Mouse (Mus musculus) neural tube, embryonic 11.5 days (tissue): ENCODE results near the gene Fras1. TPM values are rescaled to one million over a fixed set of nuclear protein-coding genes. Genes with fewer than 3 reads are reported as not detected.

Experiments used
- ATAC-seq: fragments of 200-750 bp; cut with Nextera tagmentation; 2 replicates; pipeline ENCODE4 v1.8.0; 2017; ENCODE audit warnings: moderate number of reproducible peaks, mild to moderate bottlenecking, moderate TSS enrichment, moderate library complexity; ENCODE audit not compliant: insufficient read depth, low FRiP score, low TSS enrichment
- DNase-seq: peaks from one replicate; pipeline ENCODE4 v3.0.0-alpha.2; 2015; ENCODE audit warnings: low spot score
- H3K27ac ChIP-seq: fragments of 300-500 bp; sonication (generic); 2 replicates; pipeline ENCODE4 v1.5.1; 2014; ENCODE audit warnings: low read depth, mild to moderate bottlenecking, low read length
- H3K27me3 ChIP-seq: fragments of 300-500 bp; sonication (generic); 2 replicates; pipeline ENCODE4 v1.6.1; 2014; ENCODE audit warnings: mild to moderate bottlenecking, low read length, mixed read lengths; ENCODE audit not compliant: control insufficient read depth, insufficient read depth
- H3K36me3 ChIP-seq: fragments of 300-500 bp; sonication (generic); 2 replicates; pipeline ENCODE4 v1.6.1; 2014; ENCODE audit warnings: mild to moderate bottlenecking, low read length, moderate library complexity, mixed read lengths; ENCODE audit not compliant: control insufficient read depth, insufficient read depth
- H3K4me1 ChIP-seq: fragments of 300-500 bp; sonication (generic); 2 replicates; pipeline ENCODE4 v1.6.1; 2014; ENCODE audit warnings: low read length, mixed read lengths; ENCODE audit not compliant: control insufficient read depth, insufficient read depth
- H3K4me2 ChIP-seq: fragments of 300-500 bp; sonication (generic); 2 replicates; pipeline ENCODE4 v1.6.1; 2014; ENCODE audit warnings: low read depth, mild to moderate bottlenecking, moderate library complexity
- H3K4me3 ChIP-seq: fragments of 300-500 bp; sonication (generic); 2 replicates; pipeline ENCODE4 v1.5.1; 2014; ENCODE audit warnings: low read depth, low read length
- H3K9ac ChIP-seq: fragments of 300-500 bp; sonication (generic); 2 replicates; pipeline ENCODE4 v1.6.1; 2014; ENCODE audit warnings: mild to moderate bottlenecking, low read length
- H3K9me3 ChIP-seq: fragments of 300-500 bp; sonication (generic); 2 replicates; pipeline ENCODE4 v1.6.1; 2016; ENCODE audit warnings: low read length; ENCODE audit not compliant: control insufficient read depth
- WGBS: fragments of 180-500 bp; shearing (Covaris S2); extraction: QIAGEN DNeasy Blood & Tissue Kit; methylation state at CpG from one replicate; pipeline ENCODE4 v1.1.7; 2014; 5-methylcytosine and 5-hydroxymethylcytosine counted together
- polyA plus RNA-seq: library from polyadenylated mRNA; unstranded; fragments of >200 nt; fragmentation: Nextera tagmentation; extraction: Ambion mirVana; gene quantifications from 2 replicates; pipeline ENCODE4 v1.2.1, GENCODE M21; 2014

The Fras1 gene
- polyA plus RNA-seq, 1 experiment from 2014 or later: 5.6 TPM

DNA sequence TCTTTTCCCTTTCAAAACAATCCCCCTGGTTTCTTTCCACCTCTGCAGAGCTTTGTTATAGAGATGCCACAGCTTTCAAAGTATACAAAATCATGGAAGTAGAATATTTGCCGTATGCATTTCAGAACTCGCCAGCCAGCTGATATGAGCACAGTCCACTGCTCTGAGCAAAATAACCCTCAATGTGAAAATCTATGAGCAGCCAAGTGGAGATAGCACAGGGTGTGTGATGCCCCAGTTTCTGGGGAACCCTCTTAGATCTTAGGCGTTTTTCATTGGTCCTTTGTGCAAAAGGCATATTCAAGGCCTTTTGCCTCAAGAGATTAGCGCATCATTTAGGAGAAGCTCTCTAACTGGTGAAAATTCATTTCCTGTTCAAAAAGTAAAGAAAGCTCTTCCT, 170.4 kb downstream of the Fras1 start:
- no peak overlapping the region for H3K4me2 ChIP-seq
- H3K9ac ChIP-seq: no peak overlapping the region
- no peak overlapping the region for H3K4me3 ChIP-seq
- no peak overlapping the region for H3K27ac ChIP-seq
- no peaks in the 10 kb centered on the region for H3K4me1 ChIP-seq
- WGBS: 92% methylated on average over 4 of the region's 4 CpGs
- H3K27me3 ChIP-seq: no peaks in the 10 kb centered on the region
- no peak for DNase-seq
- no peak for ATAC-seq
- H3K36me3 ChIP-seq: no peaks in the 10 kb centered on the region
- H3K9me3 ChIP-seq: no peaks in the 10 kb centered on the region

- H3K4me2 ChIP-seq: no peak overlapping the region
- ATAC-seq (no peak), DNase-seq (no peak)
- H3K27me3 ChIP-seq: no peaks in the 10 kb centered on the region
- no peaks in the 10 kb centered on the region for H3K4me1 ChIP-seq
- H3K36me3 ChIP-seq: no peaks in the 10 kb centered on the region
- WGBS: 92% methylated on average over 5 of the region's 5 CpGs
- no peak overlapping the region for H3K27ac ChIP-seq
- H3K9me3 ChIP-seq: no peaks in the 10 kb centered on the region
- H3K4me3 ChIP-seq: no peak overlapping the region
- no peak overlapping the region for H3K9ac ChIP-seq
Observed at GRCm38 (mm10) chr5:96545994-96546393, 172.2 kb downstream of the Fras1 start.

DNA sequence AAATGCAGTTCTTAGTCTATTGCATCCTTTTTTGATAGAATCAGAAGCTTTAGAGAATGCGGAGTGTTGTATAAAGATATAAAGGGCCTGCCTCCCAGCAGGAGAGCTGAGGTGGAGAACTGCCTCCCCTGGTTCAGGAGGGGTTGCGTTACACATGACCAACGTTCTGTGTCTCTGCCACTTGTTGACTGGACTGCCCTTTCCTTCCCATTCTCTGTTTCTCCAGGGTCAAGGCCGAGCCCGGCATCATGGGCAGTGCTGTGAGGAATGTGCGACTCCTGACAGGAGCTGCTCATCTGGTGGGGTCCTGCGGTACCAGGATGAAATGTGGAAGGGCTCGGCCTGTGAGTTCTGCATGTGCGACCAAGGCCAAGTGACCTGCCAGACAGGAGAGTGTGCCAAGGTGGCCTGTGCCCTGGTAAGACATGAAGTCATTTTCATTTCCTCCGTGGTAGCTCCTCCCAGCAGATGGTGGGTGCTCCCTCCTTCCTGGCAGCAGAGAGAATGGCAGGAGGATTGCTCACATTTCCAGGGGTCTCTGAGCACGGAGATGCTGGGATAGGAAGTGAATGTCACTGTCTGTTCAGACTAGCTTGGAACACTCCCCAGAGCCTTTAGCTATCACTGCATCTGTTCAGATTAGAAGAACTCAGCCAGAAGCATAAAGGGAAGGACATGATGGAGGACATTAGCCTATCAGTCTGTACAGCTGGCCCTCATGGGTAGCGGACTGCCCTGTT, 181.4 kb downstream of the Fras1 start:
- Histone ChIP-seq H3K27ac (no peak overlapping the region), H3K9ac (no peak overlapping the region), H3K9me3 (no peaks in the 10 kb centered on the region), H3K4me2 (no peak overlapping the region), H3K4me1 (no peaks in the 10 kb centered on the region), H3K36me3 (no peaks in the 10 kb centered on the region), H3K4me3 (no peak overlapping the region), H3K27me3 (no peaks in the 10 kb centered on the region)
- no peak for ATAC-seq
- WGBS: 88% methylated on average over 12 of the region's 12 CpGs
- no peak for DNase-seq

GRCm38 (mm10) chr5:96558049-96558804, 184.5 kb downstream of the Fras1 start:
- Histone ChIP-seq H3K36me3 (no peaks in the 10 kb centered on the region), H3K4me1 (no peaks in the 10 kb centered on the region), H3K4me2 (no peak overlapping the region), H3K27me3 (no peaks in the 10 kb centered on the region), H3K9ac (no peak overlapping the region), H3K9me3 (no peaks in the 10 kb centered on the region), H3K4me3 (no peak overlapping the region), H3K27ac (no peak overlapping the region)
- no peak for ATAC-seq
- 40% methylated on average over 8 of the region's 8 CpGs for WGBS
- no peak for DNase-seq

DNA sequence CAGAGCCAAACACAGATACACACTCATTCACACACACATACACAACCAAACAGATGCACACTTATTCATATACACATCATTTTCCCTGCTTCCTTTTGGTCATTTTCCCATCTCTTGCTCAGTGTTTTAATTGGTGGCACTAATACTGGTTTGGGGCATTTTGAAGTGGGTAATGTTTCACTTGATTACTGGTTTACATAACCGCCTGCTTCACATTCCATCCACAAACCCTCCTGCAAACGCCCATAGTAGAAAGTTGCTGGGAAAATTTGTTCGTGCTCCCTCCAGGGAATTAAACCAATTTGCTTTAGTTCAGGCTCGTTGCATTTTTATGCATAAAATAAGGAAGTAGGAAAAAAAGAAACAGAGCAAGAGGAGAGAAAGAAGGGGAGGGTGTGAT, 200.8 kb downstream of the Fras1 start:
- no peak overlapping the region for H3K4me3 ChIP-seq
- WGBS: 86% methylated on average over 4 of the region's 4 CpGs
- no peak for ATAC-seq

DNA sequence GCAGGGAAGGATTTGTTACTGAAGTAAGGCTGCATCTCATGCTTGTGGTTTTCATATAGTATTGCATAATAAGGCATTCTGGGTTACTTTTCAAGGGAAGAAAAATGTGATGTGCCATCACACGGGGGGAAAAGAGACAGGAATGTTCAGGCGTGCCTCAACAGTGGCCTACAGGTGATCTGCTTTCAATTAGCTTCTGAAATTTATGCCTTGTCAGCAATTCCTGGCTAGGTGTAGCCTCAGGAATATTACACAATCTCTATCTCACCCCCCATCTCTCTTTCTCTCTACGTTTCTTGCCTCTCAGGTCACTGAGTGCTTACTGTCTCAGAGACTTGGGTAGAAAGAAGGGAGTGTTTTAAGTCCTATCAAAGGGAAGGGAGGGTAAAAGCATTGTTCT, 204.9 kb downstream of the Fras1 start:
- Histone ChIP-seq H3K27me3 (no peaks in the 10 kb centered on the region), H3K27ac (no peak overlapping the region), H3K9me3 (no peaks in the 10 kb centered on the region), H3K4me2 (no peak overlapping the region), H3K4me3 (no peak overlapping the region), H3K4me1 (no peaks in the 10 kb centered on the region), H3K36me3 (no peaks in the 10 kb centered on the region), H3K9ac (no peak overlapping the region)
- ATAC-seq: no peak
- no peak for DNase-seq
- WGBS: 69% methylated on average over 3 of the region's 3 CpGs

More for the DNA sequence above, 200.8 kb downstream of the Fras1 start:
- Histone ChIP-seq H3K27ac (no peak overlapping the region), H3K9ac (no peak overlapping the region), H3K36me3 (no peaks in the 10 kb centered on the region), H3K9me3 (no peaks in the 10 kb centered on the region), H3K4me1 (no peaks in the 10 kb centered on the region), H3K27me3 (no peaks in the 10 kb centered on the region), H3K4me2 (no peak overlapping the region)
- DNase-seq: no peak

DNA sequence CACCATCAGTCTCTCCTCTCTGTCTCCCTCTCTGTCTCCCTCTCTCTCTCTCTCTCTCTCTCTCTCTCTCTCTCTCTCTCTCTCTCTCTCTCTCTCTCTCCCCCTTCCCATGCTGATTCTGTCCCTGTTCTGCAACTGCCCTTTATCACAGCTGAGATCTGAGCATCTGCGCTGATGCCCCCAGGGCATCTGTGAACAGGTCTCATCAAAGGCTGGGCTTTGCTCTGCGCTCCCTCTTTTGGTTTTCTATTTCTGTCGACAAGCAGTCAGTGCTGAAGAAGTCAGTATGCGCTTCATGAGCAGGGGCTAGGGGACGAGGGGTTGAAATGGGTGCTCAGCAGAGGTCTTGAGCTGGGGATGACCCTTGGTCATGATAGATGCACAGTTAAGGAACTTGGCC, 206.2 kb downstream of the Fras1 start:
- 79% methylated on average over 5 of the region's 5 CpGs for WGBS
- H3K4me1 ChIP-seq: no peaks in the 10 kb centered on the region
- H3K9me3 ChIP-seq: no peaks in the 10 kb centered on the region
- no peak for ATAC-seq
- no peak overlapping the region for H3K4me3 ChIP-seq
- H3K4me2 ChIP-seq: no peak overlapping the region
- no peaks in the 10 kb centered on the region for H3K27me3 ChIP-seq
- H3K36me3 ChIP-seq: no peaks in the 10 kb centered on the region
- no peak overlapping the region for H3K27ac ChIP-seq
- H3K9ac ChIP-seq: no peak overlapping the region
- DNase-seq: no peak

DNA sequence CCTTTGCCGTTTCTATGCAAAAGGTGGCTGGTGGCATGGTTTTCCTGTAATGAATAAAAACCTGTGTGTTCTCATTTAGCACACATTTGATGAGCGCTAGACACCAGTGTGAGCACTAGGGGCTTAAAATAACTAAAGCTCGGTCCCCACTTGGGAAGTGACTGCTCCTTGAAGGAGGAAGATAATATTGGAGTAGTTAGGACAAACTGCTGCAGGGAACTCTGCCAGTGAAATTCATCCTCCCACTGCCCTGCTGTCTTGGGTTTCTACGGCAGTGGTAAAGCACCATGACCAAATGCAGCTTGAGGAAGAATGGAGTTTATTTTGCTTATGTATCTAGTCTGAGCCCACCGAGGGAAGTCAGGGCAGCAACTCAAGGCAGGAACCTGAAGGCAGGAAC, 211.0 kb downstream of the Fras1 start:
- H3K4me3 ChIP-seq: no peak overlapping the region
- H3K9me3 ChIP-seq: no peaks in the 10 kb centered on the region
- 83% methylated on average over 5 of the region's 5 CpGs for WGBS
- no peak for DNase-seq
- no peaks in the 10 kb centered on the region for H3K27me3 ChIP-seq
- ATAC-seq: no peak
- H3K4me2 ChIP-seq: no peak overlapping the region
- H3K27ac ChIP-seq: no peak overlapping the region
- no peaks in the 10 kb centered on the region for H3K4me1 ChIP-seq
- no peak overlapping the region for H3K9ac ChIP-seq
- H3K36me3 ChIP-seq: no peaks in the 10 kb centered on the region

GRCm38 (mm10) chr5:96590621-96591020, 216.9 kb downstream of the Fras1 start:
- no peak for ATAC-seq
- H3K9me3 ChIP-seq: no peaks in the 10 kb centered on the region
- 95% methylated on average over 6 of the region's 6 CpGs for WGBS

More at GRCm38 (mm10) chr5:96590621-96591020, 216.9 kb downstream of the Fras1 start:
- no peaks in the 10 kb centered on the region for H3K27me3 ChIP-seq
- DNase-seq: no peak
- no peak overlapping the region for H3K4me2 ChIP-seq
- H3K36me3 ChIP-seq: no peaks in the 10 kb centered on the region
- H3K4me3 ChIP-seq: no peak overlapping the region
- H3K27ac ChIP-seq: no peak overlapping the region
- no peaks in the 10 kb centered on the region for H3K4me1 ChIP-seq
- no peak overlapping the region for H3K9ac ChIP-seq
